Mouse (Mus musculus) layer of hippocampus, adult 2 months (tissue): Measurements from ENCODE around the gene Ankrd2. TPM values are rescaled to one million over a fixed set of nuclear protein-coding genes. Genes with fewer than 3 reads are reported as not detected.
A peak's percentile ranks its signal among the peaks of the same experiment; 100 is the strongest.

Experiments
- DNase-seq, 2 experiments: peaks; one replicate each; pipeline ENCODE4 v3.0.0; 2022; ENCODE audit warnings: low spot score in 2 of 2
- H3K27ac ChIP-seq: fragments of 200-600 bp; 2 replicates; pipeline ENCODE4 v1.8.1; 2022
- H3K4me3 ChIP-seq: fragments of 200-600 bp; 2 replicates; pipeline ENCODE4 v1.8.1; 2022; ENCODE audit warnings: mild to moderate bottlenecking
- CTCF ChIP-seq: fragments of 200-600 bp; conservative IDR thresholded peaks from 2 replicates; pipeline ENCODE4 v1.8.1; 2022; ENCODE audit warnings: antibody characterized with exemption, mild to moderate bottlenecking, moderate library complexity
- total RNA-seq, 2 experiments: library from RNA; stranded (reverse); gene quantifications; 2 replicates each; pipeline ENCODE4 v1.2.3; 2021

Gene Ankrd2
- total RNA-seq, 2 experiments from 2014 or later, result not detected

GRCm38 (mm10) chr19:42019011-42019522 is 16.7 kb upstream of the Ankrd2 start:
- 0 out of 2 replicates have a peak overlapping the region, but pooled peaks have one; percentile 21 for H3K27ac ChIP-seq
- no peak for DNase-seq
- no peak overlapping the region for H3K4me3 ChIP-seq
- TF ChIP-seq CTCF, result no peak

DNA sequence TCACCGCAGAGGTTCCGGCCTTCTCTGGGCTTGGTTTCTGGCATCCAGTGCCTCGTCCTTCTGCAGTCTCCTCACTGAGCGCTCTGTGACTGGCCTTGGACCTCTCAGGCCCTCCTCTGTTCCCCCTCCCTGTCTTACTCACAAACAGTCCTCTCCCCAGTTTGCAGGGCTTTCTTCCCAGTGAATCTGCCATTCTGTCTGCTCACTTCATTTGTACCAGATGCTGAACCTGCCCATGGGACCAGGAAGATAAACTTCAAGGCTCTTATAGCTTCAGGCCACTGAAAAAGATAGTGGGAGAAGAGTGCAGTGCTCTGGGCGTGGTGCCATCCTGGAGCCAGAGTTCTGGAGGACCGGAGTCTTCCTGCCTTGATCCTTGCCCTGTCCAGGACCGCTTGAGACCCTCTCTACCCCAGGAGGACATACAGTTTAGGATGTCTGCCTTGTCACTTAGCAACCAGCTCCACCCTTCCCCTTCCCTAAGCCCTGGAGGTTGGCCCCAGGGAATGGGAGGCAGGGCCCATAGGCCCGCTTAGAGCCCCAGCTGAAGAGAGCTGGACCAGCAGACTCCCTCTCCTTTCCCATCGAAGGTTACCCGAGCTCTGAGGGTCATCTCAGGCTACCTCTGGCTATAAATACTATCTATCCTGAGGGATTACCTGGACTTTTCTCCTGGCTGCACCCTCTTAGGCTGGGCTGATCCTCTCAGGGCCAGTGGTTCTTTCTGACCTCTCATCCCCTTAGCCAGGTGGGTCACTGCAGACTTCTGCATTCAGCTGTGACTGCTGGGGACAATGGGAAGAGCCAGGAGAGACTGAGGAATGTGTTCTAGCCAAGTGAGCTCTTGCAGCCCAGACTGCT is 13.9 kb upstream of the Ankrd2 start:
- no peak for TF ChIP-seq CTCF
- H3K27ac ChIP-seq, result no peak overlapping the region
- no peak overlapping the region for H3K4me3 ChIP-seq
- DNase-seq, result no peak

DNA sequence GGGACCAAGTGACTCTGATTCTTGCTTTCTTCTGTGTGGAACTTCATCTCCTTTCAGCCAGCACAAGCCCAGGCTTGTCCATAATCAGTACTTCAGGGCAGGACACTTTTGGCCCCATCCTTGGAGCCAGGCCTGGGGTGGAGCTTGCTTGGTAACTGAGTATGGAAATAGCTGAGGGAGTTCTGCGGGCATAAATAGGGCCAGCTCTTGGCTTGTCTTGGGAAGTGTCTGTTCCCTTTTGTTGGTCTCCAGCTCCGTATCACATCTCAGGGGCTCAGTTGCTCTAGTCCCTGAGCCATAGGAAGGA is 13.3 kb upstream of the Ankrd2 start:
- no peak for DNase-seq
- TF ChIP-seq CTCF, result no peak
- H3K27ac ChIP-seq, result no peak overlapping the region
- no peak overlapping the region for H3K4me3 ChIP-seq

- no peak overlapping the region for H3K4me3 ChIP-seq
- H3K27ac ChIP-seq, result no peak overlapping the region
- DNase-seq, result peak; percentile 82 to 85
- peak; percentile 96 for TF ChIP-seq CTCF
Measured at GRCm38 (mm10) chr19:42026158-42026557, 9.6 kb upstream of the Ankrd2 start.

- no peak for TF ChIP-seq CTCF
- no peak for DNase-seq
- Histone ChIP-seq H3K27ac (no peak overlapping the region), H3K4me3 (no peak overlapping the region)
Measured at GRCm38 (mm10) chr19:42031112-42031511, 4.7 kb upstream of the Ankrd2 start.

- no peak for TF ChIP-seq CTCF
- no peak overlapping the region for H3K27ac ChIP-seq
- no peak for DNase-seq
- no peak overlapping the region for H3K4me3 ChIP-seq
Measured at GRCm38 (mm10) chr19:42033611-42034010, 2.2 kb upstream of the Ankrd2 start.

GRCm38 (mm10) chr19:42034146-42034775 is 1.5 kb upstream of the Ankrd2 start:
- Histone ChIP-seq H3K4me3 (no peak overlapping the region), H3K27ac (peak overlapping the region; percentile 12; the same call in 1 of the 2 replicates)
- TF ChIP-seq CTCF, result no peak
- DNase-seq, result peak in 1 of 2 experiments; percentile 25

DNA sequence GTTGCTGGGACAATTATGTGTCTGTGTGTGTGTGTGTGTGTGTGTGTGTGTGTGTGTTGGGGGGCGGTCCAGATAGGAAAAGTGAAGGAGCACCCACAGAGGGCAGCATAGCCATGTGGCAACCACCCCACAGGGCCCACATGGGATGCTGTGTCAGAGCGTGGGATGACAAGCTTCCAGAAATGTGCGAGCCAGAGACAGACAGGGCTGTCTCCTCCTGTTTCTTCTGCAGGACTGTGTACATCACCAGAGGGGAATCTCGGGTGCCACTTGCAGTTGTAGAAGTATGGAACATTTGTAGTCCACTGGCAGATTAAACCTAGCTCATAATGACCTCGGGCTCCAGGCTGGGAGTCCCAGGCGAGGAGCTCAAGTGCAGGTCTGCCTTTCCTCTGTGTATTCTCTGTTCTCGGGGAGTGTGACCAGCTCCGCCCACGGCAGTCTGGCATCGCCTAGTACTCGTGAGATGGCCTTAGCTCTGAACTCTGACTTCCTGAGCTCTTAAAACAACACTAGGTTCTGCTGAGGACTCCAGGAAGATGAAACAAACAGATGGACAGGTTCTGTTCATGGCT is 832 bp upstream of the Ankrd2 start:
- Histone ChIP-seq H3K4me3 (no peak overlapping the region), H3K27ac (peak overlapping the region; percentile 64)
- TF ChIP-seq CTCF, result no peak
- DNase-seq, result no peak

DNA sequence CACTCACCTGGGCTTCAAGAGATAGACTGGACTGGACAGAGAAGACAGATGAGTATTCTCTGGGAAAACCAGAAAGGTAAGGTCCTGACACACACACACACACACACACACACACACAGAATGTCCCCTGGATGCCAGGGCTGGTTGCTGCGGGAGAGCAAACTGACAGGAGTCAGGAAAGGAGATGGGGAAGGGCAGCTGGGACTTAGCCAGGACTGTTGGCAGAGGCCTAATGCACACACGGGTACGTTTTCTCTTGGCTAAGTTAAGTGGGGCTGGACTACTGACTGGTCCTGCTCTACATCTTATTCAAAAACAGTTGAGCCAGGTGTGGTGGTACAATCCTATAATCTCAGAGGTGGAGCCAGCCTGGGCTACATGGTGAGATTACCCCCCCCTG is 557 bp downstream of the Ankrd2 start:
- TF ChIP-seq CTCF, result no peak
- no peak overlapping the region for H3K27ac ChIP-seq
- no peak for DNase-seq
- no peak overlapping the region for H3K4me3 ChIP-seq

DNA sequence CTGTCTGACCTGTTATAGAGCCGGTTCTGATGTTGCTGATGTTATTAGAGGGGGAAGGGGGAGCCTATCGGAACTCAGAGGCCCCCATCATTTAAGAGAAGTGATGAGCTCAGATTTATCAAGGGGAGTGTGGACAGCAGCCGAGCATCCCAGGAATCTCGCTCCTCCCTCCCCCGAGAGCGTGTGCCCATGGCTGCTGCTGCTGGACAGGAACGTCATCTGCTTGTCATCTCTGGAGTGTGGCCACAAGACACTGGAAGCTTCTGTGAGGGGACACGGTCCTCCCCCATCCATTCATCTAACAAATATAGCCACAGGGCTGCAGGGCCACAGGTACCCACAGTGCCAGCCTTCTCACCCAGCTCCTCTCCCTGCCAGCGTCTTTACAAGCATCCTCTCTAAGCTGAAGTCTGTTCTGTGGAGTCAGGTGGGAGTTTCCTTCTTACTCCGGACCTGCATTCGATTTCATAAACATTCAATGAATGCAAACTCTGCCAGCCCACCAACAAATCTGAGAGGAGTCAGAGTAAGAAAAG is 1.4 kb downstream of the Ankrd2 start:
- DNase-seq, result no peak
- no peak overlapping the region for H3K4me3 ChIP-seq
- no peak for TF ChIP-seq CTCF

GRCm38 (mm10) chr19:42038310-42038709 is 2.5 kb downstream of the Ankrd2 start:
- Histone ChIP-seq H3K4me3 (no peak overlapping the region), H3K27ac (no peak overlapping the region)
- DNase-seq, result no peak
- TF ChIP-seq CTCF, result no peak

More for the DNA sequence above, 1.4 kb downstream of the Ankrd2 start:
- no peak overlapping the region for H3K27ac ChIP-seq

GRCm38 (mm10) chr19:42043988-42044387 is 8.2 kb downstream of the Ankrd2 start:
- no peak overlapping the region for H3K27ac ChIP-seq
- no peak overlapping the region for H3K4me3 ChIP-seq
- TF ChIP-seq CTCF, result no peak
- DNase-seq, result no peak
